Mouse (Mus musculus) frontal cortex, adult (tissue): ENCODE data around the gene Map3k21.

ENCODE experiments used
- ATAC-seq: cut with Nextera tagmentation; 2 replicates; pipeline ENCODE4 v1.9.2; 2017; ENCODE audit warnings: mild to moderate bottlenecking, moderate library complexity, mixed read lengths; ENCODE audit not compliant: low TSS enrichment

Gene Map3k21

DNA sequence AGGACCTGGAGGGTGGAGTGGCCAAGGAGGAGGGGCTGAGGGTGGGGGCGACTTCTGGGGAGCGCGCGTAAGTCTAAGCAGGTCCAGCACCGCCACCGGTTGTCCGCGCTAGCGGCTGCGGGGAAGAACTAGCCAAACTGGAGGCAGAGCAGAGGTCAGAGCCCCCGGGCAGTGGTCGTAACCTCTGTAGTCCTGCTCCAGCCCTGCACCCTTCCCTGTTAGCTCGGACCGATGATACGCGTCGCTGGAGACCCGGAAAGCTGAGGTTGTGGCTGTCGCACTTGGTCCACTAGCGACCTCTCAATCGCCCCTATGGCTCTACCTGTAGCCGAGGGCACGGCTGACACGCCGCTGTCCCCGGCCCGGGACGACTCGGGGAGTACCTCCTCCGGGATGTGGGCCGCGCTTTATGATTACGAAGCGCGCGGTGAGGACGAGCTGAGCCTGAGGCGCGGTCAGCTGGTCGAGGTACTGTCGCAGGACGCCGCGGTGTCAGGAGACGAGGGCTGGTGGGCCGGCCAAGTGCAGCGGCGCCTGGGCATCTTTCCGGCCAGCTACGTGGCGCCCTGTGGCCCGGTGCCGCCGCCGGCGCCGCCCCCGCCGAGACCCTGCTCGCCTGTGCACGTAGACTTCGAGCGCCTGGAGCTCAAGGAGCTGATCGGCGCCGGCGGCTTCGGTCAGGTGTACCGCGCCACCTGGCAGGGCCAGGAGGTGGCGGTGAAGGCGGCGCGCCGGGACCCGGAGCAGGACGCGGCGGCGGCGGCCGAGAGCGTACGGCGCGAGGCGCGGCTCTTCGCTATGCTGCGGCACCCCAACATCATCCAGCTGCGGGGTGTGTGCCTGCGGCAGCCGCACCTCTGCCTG lies at the start of gene Map3k21:
Map3k21 (plus strand) TSS at position 86 of the 864 bp plus-strand sequence.
- peak; percentile 60 for ATAC-seq

- ATAC-seq = no peak
Observed at GRCm38 (mm10) chr8:125866125-125866524, 44.1 kb upstream of the Map3k21 start.

GRCm38 (mm10) chr8:125868552-125868951 lies 41.7 kb upstream of the Map3k21 start:
- no peak for ATAC-seq

DNA sequence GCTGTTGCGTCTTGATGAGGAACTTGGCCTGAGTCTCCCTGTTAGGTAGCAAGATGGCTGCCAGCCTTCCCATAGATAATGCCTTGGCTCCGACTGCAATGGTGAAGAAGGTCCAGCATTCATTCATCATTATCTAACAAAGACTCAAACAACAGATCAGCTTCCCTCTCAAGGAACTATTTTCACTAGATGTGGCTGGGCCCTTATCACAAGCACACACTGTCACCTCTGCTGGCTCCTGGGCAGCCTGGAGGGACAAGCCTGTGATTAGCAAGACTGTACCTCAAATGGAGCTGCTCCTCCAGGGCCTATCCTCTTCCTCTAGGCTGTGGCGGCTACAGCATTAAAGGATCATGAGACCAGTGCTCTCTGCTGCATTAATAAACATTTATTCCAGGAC lies 40.5 kb upstream of the Map3k21 start:
- ATAC-seq = no peak

- no peak for ATAC-seq
Observed at GRCm38 (mm10) chr8:125870179-125870702, 40.0 kb upstream of the Map3k21 start.

GRCm38 (mm10) chr8:125870821-125871321 lies 39.4 kb upstream of the Map3k21 start:
- peak; percentile 41; the same call in 1 of the 2 replicates for ATAC-seq

- ATAC-seq = peak; percentile 46
Observed at GRCm38 (mm10) chr8:125872501-125873249, 37.6 kb upstream of the Map3k21 start.

- no peak for ATAC-seq
Observed at GRCm38 (mm10) chr8:125873250-125873534, 37.1 kb upstream of the Map3k21 start.

DNA sequence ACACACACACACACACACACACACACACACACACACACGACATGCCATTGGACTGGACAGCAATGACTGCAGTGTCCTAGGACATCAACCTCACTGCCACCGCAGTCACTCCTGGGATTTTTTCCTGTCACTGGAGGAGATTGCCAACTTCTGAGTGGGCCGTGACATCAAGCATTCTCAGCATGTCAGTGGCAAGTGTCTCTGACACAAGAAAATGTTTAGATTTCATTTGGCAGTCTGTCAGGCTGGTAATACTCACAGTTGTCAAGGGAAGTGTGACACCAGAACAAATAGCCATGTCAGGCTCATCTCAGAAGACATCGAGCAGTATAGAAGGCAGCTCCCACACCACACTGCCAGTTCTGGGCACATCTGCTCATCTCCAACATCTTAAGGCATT lies 29.8 kb upstream of the Map3k21 start:
- no peak for ATAC-seq

DNA sequence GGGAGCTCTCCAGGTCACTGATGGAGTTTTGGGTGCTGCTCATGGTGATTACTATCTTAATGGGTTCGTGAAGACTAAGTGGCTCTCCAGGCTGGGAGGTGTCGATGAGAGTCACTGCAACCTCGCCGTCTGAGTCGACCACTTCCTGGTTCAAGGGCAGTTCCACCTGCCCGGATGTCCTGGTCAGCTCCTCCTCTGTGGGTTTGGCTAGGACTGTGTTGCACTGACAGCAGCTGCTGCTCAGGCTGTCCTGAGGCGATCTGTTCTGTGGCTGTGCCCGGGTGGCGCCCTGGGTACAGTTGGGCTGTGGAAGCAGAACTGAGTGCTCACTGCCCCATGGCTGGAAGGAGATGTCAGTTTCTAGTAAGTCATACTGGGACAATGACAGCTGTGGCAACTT lies 22.7 kb upstream of the Map3k21 start:
- ATAC-seq = no peak

GRCm38 (mm10) chr8:125889920-125890319 lies 20.3 kb upstream of the Map3k21 start:
- peak; percentile 84 for ATAC-seq

- peak; percentile 33 for ATAC-seq
Observed at GRCm38 (mm10) chr8:125897388-125897787, 12.9 kb upstream of the Map3k21 start.

- ATAC-seq = peak; percentile 82
Observed at GRCm38 (mm10) chr8:125897868-125898788, 12.1 kb upstream of the Map3k21 start, which contains the start of gene Pcnx2. Gene Pcnx2 (minus strand): TSS chr8:125898317.

DNA sequence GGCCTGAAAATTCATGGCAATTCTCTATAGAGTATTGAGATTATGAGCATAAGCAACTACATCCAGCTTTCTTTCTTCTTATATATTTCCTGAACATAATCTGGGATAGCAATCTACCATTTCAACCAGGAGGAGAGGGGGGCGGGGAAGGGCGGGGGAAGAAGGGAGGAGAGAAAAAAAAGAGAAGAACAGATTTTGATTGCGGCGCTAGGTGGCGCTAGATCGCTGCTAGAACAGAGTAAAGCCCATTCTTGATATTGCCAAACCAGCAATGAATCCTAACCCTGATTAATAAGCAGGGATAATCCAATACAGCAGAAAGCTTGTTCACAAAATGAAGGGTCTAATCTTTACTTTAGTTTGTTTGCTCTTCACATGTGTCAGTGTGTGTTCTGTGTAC lies 11.4 kb upstream of the Map3k21 start:
- 0 out of 2 replicates have a peak, but pooled peaks have one; percentile 6 for ATAC-seq

- no peak for ATAC-seq
Observed at GRCm38 (mm10) chr8:125901167-125901566, 9.1 kb upstream of the Map3k21 start.

DNA sequence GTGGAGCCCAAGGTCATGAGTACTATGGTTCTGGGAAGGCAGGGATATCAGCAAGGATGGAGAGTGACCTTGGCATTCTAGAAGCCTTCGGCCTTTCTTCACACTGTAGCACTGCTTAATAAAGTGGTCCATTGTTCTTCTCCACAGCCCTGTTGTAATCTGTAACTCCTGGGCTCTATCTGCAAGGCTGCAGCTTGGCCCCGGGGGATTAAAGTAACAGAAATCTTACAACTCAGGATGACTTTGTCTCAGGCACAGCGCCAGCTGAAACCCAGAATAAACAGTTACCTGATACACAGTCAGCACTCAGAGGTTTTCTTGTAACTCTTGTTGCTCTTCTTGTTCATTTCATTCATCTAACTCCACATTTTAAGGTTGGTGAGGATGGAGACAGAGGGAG lies 7.7 kb upstream of the Map3k21 start:
- ATAC-seq = no peak

DNA sequence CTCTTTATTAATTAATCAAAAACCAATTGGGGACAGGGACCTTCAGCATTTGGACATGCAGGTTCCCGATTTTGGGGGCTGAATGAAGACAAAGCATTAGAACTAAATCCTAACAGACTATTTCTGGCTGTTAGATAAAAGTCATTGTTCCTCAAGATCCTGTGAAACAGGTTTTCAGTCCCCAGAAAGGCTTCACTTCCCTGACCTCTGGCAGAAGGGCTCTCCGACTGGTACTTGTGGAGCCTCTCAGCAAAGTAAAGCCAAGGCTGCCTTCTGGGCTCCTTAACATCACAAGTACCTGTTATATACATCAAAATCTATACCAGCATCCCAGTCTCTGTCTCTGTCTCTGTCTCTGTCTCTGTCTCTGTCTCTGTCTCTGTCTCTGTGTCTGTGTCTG lies 4.9 kb upstream of the Map3k21 start:
- no peak for ATAC-seq

GRCm38 (mm10) chr8:125907311-125907710 lies 2.9 kb upstream of the Map3k21 start:
- no peak for ATAC-seq

DNA sequence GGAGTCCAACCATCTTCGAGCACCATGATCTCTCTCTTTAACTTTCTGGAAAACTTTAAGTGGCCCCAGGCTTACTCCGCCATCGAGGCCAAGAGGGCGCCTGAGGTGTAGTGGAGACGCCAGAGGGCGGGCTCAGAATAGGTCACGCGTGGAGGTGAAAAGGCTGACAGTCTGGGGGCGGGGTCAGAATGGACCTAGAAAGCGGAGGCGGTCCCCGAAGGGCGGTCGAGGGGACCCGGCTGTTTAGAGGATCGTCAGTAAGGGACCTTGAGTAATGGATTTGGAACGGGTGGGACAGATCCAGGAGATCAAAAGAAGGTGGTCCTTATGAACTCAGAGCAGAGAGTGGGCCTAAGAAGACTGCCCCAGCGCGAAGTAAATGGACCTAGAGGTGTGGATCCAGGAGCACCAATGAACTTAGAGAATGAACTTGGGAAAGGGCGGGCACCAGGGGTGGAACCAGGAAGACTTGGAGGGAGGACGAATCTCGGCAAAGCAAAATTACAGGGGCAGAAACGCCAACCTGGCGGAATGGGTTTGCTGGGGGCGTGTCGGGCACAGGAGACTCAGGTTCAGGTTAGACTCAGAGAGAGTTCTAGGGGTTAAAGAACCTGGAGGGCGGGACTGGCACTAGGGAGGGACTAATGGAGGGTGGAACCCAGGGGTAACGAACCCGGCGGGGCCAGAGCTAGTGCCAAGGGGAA lies 437 bp upstream of the Map3k21 start:
- ATAC-seq = no peak

DNA sequence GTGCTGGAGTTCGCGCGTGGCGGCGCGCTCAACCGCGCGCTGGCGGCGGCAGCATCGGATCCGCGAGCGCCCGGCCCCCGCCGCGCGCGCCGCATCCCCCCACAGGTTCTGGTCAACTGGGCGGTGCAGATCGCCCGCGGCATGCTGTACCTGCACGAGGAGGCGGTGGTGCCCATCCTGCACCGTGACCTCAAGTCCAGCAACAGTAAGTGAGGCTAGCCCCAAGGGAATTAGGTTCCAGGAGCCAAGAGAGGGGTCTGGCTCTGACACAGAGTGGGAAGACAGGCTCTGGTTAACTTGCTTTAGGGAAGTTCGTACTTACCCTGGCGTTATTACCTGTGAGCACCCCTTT lies 955 bp downstream of the Map3k21 start:
- ATAC-seq = peak; percentile 10; the same call in 1 of the 2 replicates

- ATAC-seq = no peak
Observed at GRCm38 (mm10) chr8:125913206-125913605, 3.0 kb downstream of the Map3k21 start.
